Mouse (Mus musculus) adipocyte (in vitro differentiated cells): ENCODE measurements at regions not wholly inside any gene's neighbourhood (a gene's known extent, or its start where the extent isn't known, plus 50 kb on each side); places are given as distances from the start of the nearest gene placed in this dataset.

Experiments used
- DNase-seq: peaks from one replicate; pipeline ENCODE4 v3.0.0-alpha.2; 2016; ENCODE audit warnings: low spot score

DNA sequence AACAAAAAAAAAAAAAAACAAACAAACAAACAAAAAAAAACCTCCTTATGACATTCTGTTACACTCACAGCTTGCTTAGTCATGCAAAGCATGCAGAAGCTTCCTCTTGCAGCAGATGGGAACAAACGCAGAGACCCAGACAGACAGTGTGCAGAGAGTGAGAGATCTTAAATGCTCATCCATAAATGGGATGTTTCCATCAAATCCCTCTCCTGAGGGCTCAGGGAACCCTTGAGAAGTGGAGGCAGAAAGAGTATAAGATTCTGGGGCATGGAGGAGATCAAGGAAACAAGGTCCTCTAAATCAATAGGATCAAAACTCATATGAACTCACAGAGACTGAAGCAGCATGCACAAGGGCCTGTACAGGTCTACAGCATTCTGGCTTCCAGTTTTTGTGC is 52.5 kb downstream of the Adm start:
- no peak for DNase-seq

DNA sequence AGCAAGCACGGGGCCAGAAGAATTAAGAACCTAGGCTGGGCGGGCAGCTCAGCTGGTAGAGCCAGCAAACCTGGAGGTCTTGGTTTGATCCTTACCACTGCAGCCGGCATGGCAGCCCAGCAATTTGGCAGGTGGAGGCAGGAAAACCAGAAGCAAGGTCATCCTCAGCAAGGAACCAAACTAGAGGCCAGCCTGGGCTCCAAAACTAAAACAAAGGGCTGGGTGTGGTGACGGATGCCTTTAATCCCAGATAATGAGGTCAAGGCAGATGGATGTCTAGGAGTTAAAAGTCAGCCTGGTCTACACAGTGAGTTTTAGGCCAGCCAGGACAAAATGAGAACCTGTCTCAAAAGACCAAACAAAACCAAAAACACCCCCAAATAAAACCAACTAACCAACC is 55.5 kb downstream of the Adm start:
- DNase-seq, result no peak

DNA sequence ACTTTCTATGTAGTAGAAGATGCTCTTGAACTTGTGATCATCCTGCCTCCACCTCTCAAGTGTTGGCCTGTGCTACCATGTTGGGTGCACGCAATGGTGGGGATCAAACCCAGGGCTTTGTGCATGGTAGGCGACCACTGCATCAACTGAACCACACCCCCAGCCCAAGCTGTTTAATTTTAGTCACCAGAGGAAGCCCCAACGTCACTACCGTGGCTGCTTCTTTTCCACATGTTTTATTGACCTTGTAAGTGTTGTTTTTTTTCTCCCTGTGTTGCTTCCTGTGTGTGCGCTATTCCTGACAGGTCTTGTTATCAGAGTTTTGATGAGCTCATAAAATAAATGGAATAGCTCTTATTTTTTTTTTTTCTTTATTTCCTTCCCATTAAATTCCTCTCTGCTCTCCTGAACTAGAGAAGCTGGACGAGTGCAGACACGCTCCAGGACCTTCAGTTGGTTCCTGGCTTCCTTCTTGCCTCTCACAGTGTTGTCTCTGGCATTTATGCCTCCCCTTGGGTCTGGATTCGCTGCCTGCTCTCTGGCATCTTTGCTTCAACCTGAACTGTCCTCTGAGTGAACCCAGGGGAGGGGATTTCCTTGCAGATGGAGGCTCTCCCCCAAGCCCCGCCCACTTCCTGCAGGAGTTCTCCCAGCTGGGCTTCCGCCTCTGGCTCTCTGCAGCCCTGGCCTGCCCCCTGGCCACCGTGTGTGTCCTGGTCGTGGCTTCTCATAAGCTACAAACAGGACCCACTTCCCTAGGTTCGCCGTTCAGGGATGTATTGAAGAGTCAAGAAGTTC is 61.6 kb downstream of the Adm start:
- DNase-seq, result no peak

DNA sequence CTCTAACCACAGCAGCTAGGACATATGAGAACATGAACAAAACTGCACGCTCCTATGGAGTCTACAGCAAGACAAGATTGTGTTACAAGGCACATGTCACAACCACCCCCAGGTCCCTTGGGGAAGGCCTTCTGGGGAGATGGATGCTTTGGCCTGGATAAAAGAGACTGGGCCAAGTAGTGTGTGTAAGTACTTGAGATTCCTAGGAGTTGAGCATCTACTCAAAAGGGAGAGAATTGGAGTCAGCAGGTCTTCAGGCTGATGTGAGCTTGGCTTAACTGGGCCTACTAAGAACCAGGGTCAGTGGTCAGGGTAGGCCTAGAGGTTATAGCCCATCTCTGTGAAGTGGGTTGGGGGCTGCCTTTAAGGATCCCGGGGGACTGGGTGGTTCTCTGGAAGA is 62.8 kb downstream of the Adm start:
- DNase-seq, result no peak

DNA sequence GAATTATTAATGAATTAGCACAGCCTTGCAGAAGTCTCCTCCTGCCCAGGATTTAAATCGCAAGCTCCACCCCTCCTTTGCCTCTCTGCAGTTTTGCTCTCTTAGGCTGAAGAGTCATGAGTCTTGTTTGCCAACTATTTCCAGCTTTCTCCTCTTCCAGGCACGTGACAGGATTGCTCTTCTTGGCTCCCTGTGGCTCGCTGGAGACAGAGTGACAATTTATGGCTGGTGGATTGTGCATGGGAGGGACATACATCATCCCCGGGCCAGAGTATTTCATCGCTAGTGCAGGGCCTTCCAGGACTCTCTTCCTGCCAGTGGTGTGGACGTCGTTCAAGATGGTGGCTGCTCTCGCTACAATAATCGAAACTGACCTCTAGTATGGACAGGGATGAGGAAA is 63.4 kb downstream of the Adm start:
- DNase-seq, result peak; percentile 32

DNA sequence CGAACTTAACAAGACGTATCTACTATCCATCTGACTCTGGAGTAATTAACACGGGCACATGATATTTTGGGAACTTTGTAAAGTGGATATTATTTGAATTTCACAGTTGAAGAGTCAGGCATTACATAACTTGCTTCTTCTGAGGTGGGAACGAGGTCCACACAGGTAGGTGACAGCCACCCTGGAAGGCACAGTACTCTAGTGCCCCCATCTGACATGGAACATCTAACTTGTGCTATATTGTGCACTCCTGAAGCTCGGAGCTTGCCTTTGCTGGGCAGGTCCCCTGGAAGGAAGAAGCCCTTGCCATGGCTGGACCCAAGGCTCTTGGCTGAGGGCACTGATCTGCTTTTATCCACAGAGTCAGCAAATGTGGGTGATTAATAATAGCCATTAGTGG is 66.8 kb downstream of the Adm start:
- DNase-seq, result no peak

GRCm38 (mm10) chr7:110695729-110696128 is 68.3 kb downstream of the Adm start:
- DNase-seq, result no peak

GRCm38 (mm10) chr7:110698211-110699153 is 69.5 kb upstream of the Ampd3 start:
- no peak for DNase-seq

DNA sequence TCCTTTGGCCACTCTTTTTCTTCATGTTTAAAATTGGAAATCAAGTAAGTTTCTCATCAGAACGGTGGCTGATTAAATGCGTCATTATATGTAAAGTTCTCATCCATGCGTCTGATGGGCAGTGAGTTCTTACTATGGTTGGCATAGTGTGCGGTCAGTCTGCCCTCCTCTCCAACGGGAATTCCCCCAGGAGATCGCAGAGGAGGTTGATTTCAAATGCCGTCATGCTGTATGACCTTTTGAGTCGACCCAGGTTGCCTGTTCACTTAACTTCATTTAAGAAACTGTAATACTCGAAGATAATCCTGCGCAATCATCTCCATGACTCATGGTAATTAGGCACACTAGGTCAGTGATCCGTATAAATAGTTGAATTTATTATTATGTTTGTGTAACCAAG is 68.4 kb upstream of the Ampd3 start:
- DNase-seq, result no peak

- DNase-seq, result peak; percentile 80
These were observed 66.2 kb upstream of the Ampd3 start for GRCm38 (mm10) chr7:110701681-110702413.

DNA sequence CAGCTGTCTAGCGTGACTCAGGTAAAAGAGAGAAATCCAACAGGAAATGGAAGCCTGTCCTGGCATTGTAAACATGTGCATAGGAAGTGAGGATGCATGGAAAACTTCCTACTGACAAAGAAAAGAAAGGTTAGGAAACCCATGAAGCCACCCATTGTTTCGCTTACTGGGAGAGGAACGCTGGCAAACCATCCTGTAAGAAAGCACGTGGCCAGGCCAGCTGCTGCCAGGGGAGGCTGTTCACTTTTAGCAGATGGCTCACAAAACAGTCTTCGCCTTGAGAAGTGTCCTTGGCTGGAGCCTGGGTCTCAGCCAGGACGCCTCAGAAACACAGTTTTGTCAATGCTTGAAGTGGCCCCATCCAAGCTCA is 65.6 kb upstream of the Ampd3 start:
- DNase-seq, result peak; percentile 42

GRCm38 (mm10) chr7:110705311-110706000 is 62.5 kb upstream of the Ampd3 start:
- DNase-seq, result peak; percentile 41

DNA sequence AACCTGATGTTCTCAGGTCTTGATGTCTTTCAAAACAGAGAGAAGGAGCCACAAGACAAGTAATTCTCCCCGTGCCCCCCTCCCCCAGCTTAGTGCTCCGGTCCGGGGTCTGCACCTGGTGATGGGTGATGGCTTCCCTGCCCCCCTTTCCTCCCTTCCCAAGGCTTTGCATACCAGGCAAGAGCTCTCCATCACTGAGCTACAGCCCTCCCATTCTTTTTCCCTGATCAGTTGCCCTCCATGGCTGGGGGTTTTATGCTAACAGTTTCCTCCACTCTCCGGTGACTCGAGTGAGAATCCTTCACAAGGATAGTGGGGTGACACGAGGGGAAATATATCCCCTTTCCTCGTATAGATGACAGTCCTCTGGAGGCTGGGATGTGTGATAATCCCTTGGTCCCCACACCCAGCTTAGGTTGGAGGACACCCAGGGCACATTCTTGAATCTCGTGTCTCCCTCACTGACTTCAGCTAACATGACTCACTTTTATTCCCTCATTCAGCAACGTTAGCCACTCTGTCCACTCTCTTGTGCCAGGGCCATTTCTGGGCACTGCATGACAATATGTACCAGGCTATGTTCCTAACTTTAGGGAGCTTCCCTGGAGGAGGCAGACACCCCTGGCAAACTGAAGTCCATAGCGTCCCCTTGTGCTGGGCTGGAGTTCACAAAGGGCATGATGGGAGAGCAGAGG is 61.9 kb upstream of the Ampd3 start:
- DNase-seq, result no peak

DNA sequence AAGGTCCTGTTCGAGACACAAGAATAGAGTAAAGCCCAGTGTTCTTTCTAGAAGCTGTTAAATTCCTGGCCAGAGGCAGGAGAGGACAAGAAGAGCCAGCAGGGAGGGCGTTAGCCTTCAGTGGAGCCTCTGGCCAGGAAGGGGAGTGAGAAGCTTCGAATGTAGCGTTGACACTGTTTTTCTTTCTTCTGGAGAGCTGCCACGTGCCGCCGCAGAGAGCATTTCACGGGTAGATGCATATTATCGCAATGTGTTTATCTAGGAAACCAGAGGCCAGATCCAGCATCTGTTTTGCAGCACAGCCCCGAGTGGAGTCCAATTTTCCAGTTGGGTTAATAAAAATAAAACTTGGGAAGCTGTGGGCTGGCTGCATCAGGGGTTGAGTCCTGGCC is 61.3 kb upstream of the Ampd3 start:
- peak; percentile 79 for DNase-seq

GRCm38 (mm10) chr7:110708116-110708515 is 59.9 kb upstream of the Ampd3 start:
- DNase-seq, result peak; percentile 44

GRCm38 (mm10) chr7:110708781-110709180 is 59.2 kb upstream of the Ampd3 start:
- no peak for DNase-seq

DNA sequence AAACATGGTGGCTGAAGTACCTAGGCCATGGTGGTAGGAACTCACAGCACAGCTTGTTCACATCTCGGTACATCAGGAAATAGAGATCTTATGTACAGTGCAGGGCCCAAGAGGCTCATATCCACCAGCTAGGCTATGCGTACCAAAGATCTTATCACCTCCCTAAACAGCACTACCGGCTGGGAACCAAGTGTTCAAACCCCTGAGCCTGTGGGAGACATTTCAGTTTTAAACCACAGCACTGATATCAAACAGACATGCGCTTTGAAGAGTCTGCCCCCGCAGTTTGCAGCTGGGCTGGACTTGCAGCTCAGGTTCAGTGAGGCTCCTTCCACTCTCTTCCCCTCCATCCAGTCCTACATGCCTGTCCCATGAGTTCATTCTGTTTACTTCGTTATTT is 58.4 kb upstream of the Ampd3 start:
- no peak for DNase-seq

- no peak for DNase-seq
These were observed 57.6 kb upstream of the Ampd3 start for GRCm38 (mm10) chr7:110710256-110710962.

DNA sequence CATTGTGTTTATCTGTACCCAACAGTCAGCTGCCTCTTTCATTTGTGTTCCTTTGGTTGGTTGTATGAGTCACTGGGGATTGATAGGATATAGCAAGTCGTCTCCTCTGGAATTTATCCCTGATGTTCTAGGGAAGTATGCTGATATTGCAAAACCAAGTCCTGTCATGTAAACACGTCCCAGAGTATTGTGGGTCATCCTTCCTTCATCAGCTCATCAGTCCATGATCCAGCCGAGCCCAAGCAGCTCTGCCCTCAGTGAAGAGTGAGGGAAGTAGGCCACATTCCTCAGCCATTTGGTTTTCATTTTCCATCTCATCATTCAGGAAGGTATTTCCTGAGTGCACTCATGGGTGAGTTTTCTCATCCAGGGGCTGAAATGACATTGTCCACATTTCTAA is 54.3 kb upstream of the Ampd3 start:
- DNase-seq, result no peak

GRCm38 (mm10) chr7:110715110-110715509 is 52.9 kb upstream of the Ampd3 start:
- DNase-seq, result no peak

DNA sequence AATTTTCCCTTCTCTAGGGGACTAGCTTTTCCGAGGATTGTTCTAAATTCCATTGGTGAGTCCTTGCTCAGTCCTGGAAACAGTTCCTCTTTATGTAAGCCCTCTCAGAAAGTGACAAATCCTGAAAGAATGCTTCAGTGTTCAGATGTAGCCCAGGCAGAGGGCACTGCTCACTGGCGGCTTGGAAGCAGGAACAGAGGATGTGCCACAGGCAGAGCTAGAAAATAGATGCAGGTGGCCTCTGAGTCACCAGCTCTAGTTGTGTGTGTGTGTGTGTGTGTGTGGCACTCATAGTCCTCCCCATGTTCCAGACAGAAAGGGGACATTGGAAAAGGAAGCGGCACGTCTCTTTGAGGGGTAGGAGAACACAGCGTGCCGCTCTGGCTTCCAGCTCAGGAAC is 52.5 kb upstream of the Ampd3 start:
- DNase-seq, result no peak
